Mouse (Mus musculus) heart, embryonic 14.5 days (tissue): Measurements from ENCODE around the gene Prkar2a. TPM values are rescaled to one million over a fixed set of nuclear protein-coding genes. Genes with fewer than 3 reads are reported as not detected.
A peak's percentile ranks its signal among the peaks of the same experiment; 100 is the strongest.

Experiments
- ATAC-seq: fragments of 200-750 bp; cut with Nextera tagmentation; 2 replicates; pipeline ENCODE4 v1.8.0; 2017; ENCODE audit warnings: low read depth, moderate TSS enrichment; ENCODE audit not compliant: insufficient number of reproducible peaks, insufficient read depth, low FRiP score
- H3K27ac ChIP-seq, 2 experiments: fragments of 200-500 bp in 1 of 2; fragments of 300-500 bp in 1 of 2; sonication (generic) in 1 of 2; replicated peaks in 1 of 2; 2 replicates each; pipeline ENCODE4 v1.5.1; 2012 to 2014; ENCODE audit warnings: low read depth in 2 of 2, low read length in 2 of 2, control low read depth in 1 of 2, mild to moderate bottlenecking in 1 of 2, mixed read lengths in 1 of 2; ENCODE audit not compliant: control insufficient read depth in 1 of 2, insufficient read depth in 1 of 2
- H3K27me3 ChIP-seq: fragments of 300-500 bp; sonication (generic); 2 replicates; pipeline ENCODE4 v1.6.1; 2014; ENCODE audit warnings: mild to moderate bottlenecking, low read length, control low read depth; ENCODE audit not compliant: control insufficient read depth, insufficient read depth
- H3K36me3 ChIP-seq: fragments of 300-500 bp; sonication (generic); 2 replicates; pipeline ENCODE4 v1.6.1; 2014; ENCODE audit warnings: mild to moderate bottlenecking, control low read depth, low read length, mixed read lengths; ENCODE audit not compliant: control insufficient read depth, insufficient read depth
- H3K4me1 ChIP-seq, 2 experiments: fragments of 200-500 bp in 1 of 2; fragments of 300-500 bp in 1 of 2; sonication (generic) in 1 of 2; 2 replicates each; pipeline ENCODE4 v1.6.1; 2012 to 2014; ENCODE audit warnings: low read length in 2 of 2, control low read depth in 1 of 2, mixed read lengths in 1 of 2; ENCODE audit not compliant: control insufficient read depth in 2 of 2, insufficient read depth in 2 of 2
- H3K4me2 ChIP-seq: fragments of 300-500 bp; sonication (generic); 2 replicates; pipeline ENCODE4 v1.6.1; 2014; ENCODE audit warnings: mild to moderate bottlenecking, low read length
- H3K4me3 ChIP-seq, 2 experiments: fragments of 200-500 bp in 1 of 2; fragments of 300-500 bp in 1 of 2; sonication (generic) in 1 of 2; 2 replicates each; pipeline ENCODE4 v1.5.1; 2012 to 2014; ENCODE audit warnings: low read length in 2 of 2, mild to moderate bottlenecking in 2 of 2, control low read depth in 1 of 2, low read depth in 1 of 2, moderate library complexity in 1 of 2; ENCODE audit not compliant: control insufficient read depth in 1 of 2, insufficient read depth in 1 of 2
- H3K9ac ChIP-seq: fragments of 300-500 bp; sonication (generic); 2 replicates; pipeline ENCODE4 v1.6.1; 2014; ENCODE audit warnings: mild to moderate bottlenecking, low read length
- H3K9me3 ChIP-seq: fragments of 300-500 bp; sonication (generic); 2 replicates; pipeline ENCODE4 v1.6.1; 2016; ENCODE audit warnings: low read length, control low read depth; ENCODE audit not compliant: control insufficient read depth
- WGBS: fragments of 180-500 bp; shearing (Covaris S2); extraction: QIAGEN DNeasy Blood & Tissue Kit; methylation state at CpG from one replicate; pipeline ENCODE4 v1.1.7; 2014; 5-methylcytosine and 5-hydroxymethylcytosine counted together
- polyA plus RNA-seq: library from polyadenylated mRNA; unstranded; fragments of >200 nt; fragmentation: Nextera tagmentation; extraction: Ambion mirVana; gene quantifications from 2 replicates; pipeline ENCODE4 v1.2.1, GENCODE M21; 2014

Gene Prkar2a
- polyA plus RNA-seq, 1 experiment from 2014 or later, result 31.5 TPM

DNA sequence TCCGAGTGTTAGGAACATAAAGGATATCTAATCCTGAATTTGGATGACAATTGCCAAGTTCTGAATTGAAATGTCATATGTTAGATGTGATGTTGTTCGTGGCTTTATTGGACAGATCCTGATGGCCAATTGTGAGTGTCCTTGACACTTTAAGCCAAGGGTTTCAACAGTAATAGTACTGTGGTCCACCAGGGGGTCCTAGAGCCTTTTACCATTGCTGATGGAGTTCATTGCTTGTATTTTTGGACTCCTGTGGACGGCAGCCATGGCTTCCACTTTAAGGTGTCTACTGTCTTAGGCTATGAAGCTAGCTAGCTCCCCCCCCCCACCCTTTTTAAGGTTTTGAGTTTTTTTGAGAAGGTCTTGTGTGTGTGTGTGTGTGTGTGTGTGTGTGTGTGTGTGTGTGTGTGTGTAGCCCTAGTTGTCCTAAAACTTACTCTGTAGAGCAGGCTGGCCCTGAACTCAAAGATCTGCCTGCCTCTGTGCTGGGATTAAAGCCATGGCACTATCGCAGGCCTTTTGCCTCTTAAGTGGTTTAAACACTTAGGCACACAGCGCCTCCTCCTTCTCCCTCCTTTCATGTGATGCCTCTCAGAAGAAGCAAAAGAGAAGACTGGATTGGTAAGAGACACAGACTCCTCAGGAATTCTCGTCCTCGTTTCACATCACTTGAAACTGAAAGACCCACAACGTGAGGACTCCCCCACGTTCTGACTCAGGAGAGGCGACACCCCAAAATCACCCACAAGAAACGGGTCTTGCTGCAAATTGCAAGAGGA lies 63.2 kb downstream of the Prkar2a start:
- no peak overlapping the region for H3K4me2 ChIP-seq
- no peak overlapping the region for H3K9ac ChIP-seq
- WGBS, result 82% methylated on average over 11 of the region's 11 CpGs

DNA sequence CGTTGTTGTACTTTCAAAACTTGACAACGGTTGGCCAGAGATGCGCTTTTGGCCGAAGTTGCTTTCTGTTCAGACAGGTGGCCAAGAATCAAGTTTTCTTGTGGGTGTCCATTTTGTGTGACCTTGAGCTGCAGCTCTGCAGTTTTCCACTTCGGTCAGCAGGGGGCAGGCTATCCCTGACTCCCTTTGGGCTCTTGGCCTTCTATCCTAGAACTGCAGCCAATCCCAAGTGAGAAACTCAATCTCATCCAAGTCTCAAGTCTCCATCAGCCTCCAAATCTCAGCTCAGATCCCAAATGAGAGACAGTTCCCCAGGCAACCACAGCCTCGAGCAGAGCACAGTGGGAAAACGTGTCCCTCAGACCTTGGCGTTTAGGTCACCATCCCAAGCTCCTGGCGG lies 64.2 kb downstream of the Prkar2a start:
- WGBS, result 67% methylated on average over 9 of the region's 9 CpGs

More for the DNA sequence above, 63.2 kb downstream of the Prkar2a start:
- H3K36me3 ChIP-seq, result peaks cover 14% of the 10 kb centered on the region
- no peak for ATAC-seq
- H3K4me3 ChIP-seq, result no peak overlapping the region
- no peak overlapping the region for H3K27ac ChIP-seq
- peaks cover 6 to 18% of the 10 kb centered on the region in 2 experiments for H3K4me1 ChIP-seq
- no peaks in the 10 kb centered on the region for H3K9me3 ChIP-seq
- no peaks in the 10 kb centered on the region for H3K27me3 ChIP-seq

DNA sequence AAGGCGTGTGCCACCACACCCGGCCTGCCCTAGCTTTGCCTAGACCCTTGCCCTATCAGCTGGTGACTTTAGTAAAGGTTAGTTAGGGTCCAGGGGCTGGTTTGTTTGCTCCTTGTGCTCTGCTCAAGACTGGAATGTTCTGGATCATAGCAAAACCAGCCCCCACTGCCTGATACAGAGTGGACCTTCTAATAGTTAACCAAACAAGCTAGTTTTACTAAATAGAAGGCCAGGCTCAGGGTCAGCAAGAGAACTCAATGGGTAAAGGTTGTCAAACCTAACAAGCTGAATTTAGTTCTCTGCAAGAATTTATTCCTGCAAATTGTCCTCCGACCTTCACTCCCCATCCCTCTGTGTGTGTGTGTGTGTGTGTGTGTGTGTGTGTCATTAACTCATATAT lies 64.9 kb downstream of the Prkar2a start:
- H3K4me3 ChIP-seq, result no peak overlapping the region
- 81% methylated on average over 3 of the region's 3 CpGs for WGBS
- 0 out of 2 replicates have a peak, but pooled peaks cover under 1% of the 10 kb centered on the region for H3K36me3 ChIP-seq
- H3K9ac ChIP-seq, result no peak overlapping the region
- no peaks in the 10 kb centered on the region for H3K9me3 ChIP-seq
- no peak overlapping the region for H3K4me2 ChIP-seq
- H3K27ac ChIP-seq, result no peak overlapping the region
- H3K27me3 ChIP-seq, result no peaks in the 10 kb centered on the region
- H3K4me1 ChIP-seq, result peaks cover 1% of the 10 kb centered on the region in 2 experiments; a peak in 3 of 4 replicates
- ATAC-seq, result no peak

More for the DNA sequence above, 64.2 kb downstream of the Prkar2a start:
- Histone ChIP-seq H3K27me3 (no peaks in the 10 kb centered on the region), H3K4me3 (no peak overlapping the region), H3K9ac (no peak overlapping the region), H3K27ac (no peak overlapping the region), H3K4me1 (peaks cover 6 to 8% of the 10 kb centered on the region in 2 experiments), H3K9me3 (no peaks in the 10 kb centered on the region), H3K36me3 (peaks cover 7% of the 10 kb centered on the region), H3K4me2 (no peak overlapping the region)
- ATAC-seq, result no peak

GRCm38 (mm10) chr9:108754423-108754822 lies 65.3 kb downstream of the Prkar2a start:
- H3K9me3 ChIP-seq, result no peaks in the 10 kb centered on the region
- no peaks in the 10 kb centered on the region; a peak in 2 of 4 replicates for H3K4me1 ChIP-seq
- H3K4me2 ChIP-seq, result no peak overlapping the region
- WGBS, result 80% methylated on average over 5 of the region's 5 CpGs
- no peak overlapping the region for H3K9ac ChIP-seq
- H3K27me3 ChIP-seq, result no peaks in the 10 kb centered on the region
- H3K27ac ChIP-seq, result no peak overlapping the region
- no peaks in the 10 kb centered on the region for H3K36me3 ChIP-seq
- no peak for ATAC-seq
- no peak overlapping the region for H3K4me3 ChIP-seq

DNA sequence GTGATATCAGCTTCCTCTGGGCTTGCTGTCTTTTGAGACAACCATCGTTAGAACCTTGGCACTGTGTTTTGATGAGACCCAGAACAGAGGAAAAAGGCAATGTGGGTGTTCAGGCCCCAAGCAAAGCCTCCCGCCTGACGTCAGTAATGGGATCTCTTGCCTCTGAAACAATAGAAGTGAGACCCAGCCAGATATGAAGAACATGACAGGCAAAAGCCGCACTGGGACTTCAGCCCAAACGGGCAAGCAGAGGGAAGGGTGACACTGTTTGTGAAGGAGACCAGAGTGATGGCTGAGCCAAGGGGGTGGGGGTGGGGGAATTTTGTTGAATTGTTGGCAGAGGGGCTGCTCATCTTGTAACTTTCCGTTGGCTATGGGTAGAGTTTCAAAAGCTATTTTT lies 68.3 kb downstream of the Prkar2a start:
- ATAC-seq, result no peak
- no peaks in the 10 kb centered on the region; a peak in 1 of 4 replicates for H3K4me1 ChIP-seq

GRCm38 (mm10) chr9:108759121-108759520 lies 70.0 kb downstream of the Prkar2a start:
- Histone ChIP-seq H3K27ac (no peak overlapping the region), H3K9me3 (no peaks in the 10 kb centered on the region), H3K4me3 (no peak overlapping the region), H3K4me2 (no peak overlapping the region), H3K9ac (no peak overlapping the region), H3K36me3 (no peaks in the 10 kb centered on the region), H3K27me3 (no peaks in the 10 kb centered on the region), H3K4me1 (no peaks in the 10 kb centered on the region; a peak in 1 of 4 replicates)
- 93% methylated on average over 20 of the region's 20 CpGs for WGBS
- ATAC-seq, result no peak

More for the DNA sequence above, 68.3 kb downstream of the Prkar2a start:
- peak overlapping the region; percentile 9 to 23; a peak in 1 of 4 replicates for H3K27ac ChIP-seq
- H3K4me3 ChIP-seq, result no peak overlapping the region
- H3K27me3 ChIP-seq, result no peaks in the 10 kb centered on the region
- H3K4me2 ChIP-seq, result no peak overlapping the region
- no peaks in the 10 kb centered on the region for H3K36me3 ChIP-seq
- H3K9me3 ChIP-seq, result no peaks in the 10 kb centered on the region
- no peak overlapping the region for H3K9ac ChIP-seq
- WGBS, result 34% methylated on average over 6 of the region's 6 CpGs

- H3K4me3 ChIP-seq, result no peak overlapping the region
- no peaks in the 10 kb centered on the region for H3K36me3 ChIP-seq
- no peak overlapping the region for H3K9ac ChIP-seq
- H3K9me3 ChIP-seq, result no peaks in the 10 kb centered on the region
- no peaks in the 10 kb centered on the region; a peak in 1 of 4 replicates for H3K4me1 ChIP-seq
- ATAC-seq, result no peak
- H3K27ac ChIP-seq, result no peak overlapping the region
- WGBS, result 67% methylated on average over 2 of the region's 2 CpGs
- no peaks in the 10 kb centered on the region for H3K27me3 ChIP-seq
- H3K4me2 ChIP-seq, result no peak overlapping the region
These were observed 70.7 kb downstream of the Prkar2a start for GRCm38 (mm10) chr9:108759805-108760204.
